Mouse (Mus musculus): Measurements from ENCODE around the gene Vmn1r7. TPM values are rescaled to one million over a fixed set of nuclear protein-coding genes. Genes with fewer than 3 reads are reported as not detected.
"Not testable (repeated sequence)": the region's sequence is repeated elsewhere in the genome, so short reads cannot be mapped to it uniquely, and the experiment has no call there.

Gene Vmn1r7
- polyA plus RNA-seq (2016; fragmentation: Nextera tagmentation; extraction: Ambion mirVana) = not detected in 2 replicates

GRCm38 (mm10) chr6:57025224-57025623, at the start of gene Vmn1r7:
Gene Vmn1r7, minus strand, starts transcription at chr6:57025324.
- not testable (repeated sequence) for H3K27me3 ChIP-seq (ENCODE audit: low read depth, poor library complexity, severe bottlenecking); DNase-seq (ENCODE audit: low spot score); H3K36me3 ChIP-seq; H3K27ac ChIP-seq (replicated peaks); H3K4me1 ChIP-seq; H3K4me3 ChIP-seq; H3K9me3 ChIP-seq (replicated peaks)
- 84% methylated on average over 2 of the region's 2 CpGs for WGBS

GRCm38 (mm10) chr6:57066487-57066886, 41.4 kb upstream of the Vmn1r7 start, which contains the start of gene Vmn1r9:
Gene Vmn1r9, plus strand, starts transcription at chr6:57066787.
- Histone ChIP-seq H3K4me3 (no peak within 1 kb of the TSS), H3K27me3 (ENCODE audit: low read depth, poor library complexity, severe bottlenecking) (no peaks in the 10 kb centered on the region), H3K4me1 (no peaks in the 10 kb centered on the region), H3K27ac (replicated peaks) (no peak within 1 kb of the TSS), H3K9me3 (replicated peaks) (no peaks in the 10 kb centered on the region), H3K36me3 (no peaks in the 10 kb centered on the region)
- WGBS = 87% methylated on average over 2 of the region's 2 CpGs
- no peak for DNase-seq (ENCODE audit: low spot score)

GRCm38 (mm10) chr6:57063730-57064129, 38.6 kb upstream of the Vmn1r7 start:
- H3K36me3 ChIP-seq = no peaks in the 10 kb centered on the region
- no peaks in the 10 kb centered on the region for H3K4me1 ChIP-seq
- no peak overlapping the region for H3K27ac ChIP-seq (replicated peaks)
- DNase-seq (ENCODE audit: low spot score) = no peak
- no peaks in the 10 kb centered on the region for H3K9me3 ChIP-seq (replicated peaks)
- no peaks in the 10 kb centered on the region for H3K27me3 ChIP-seq (ENCODE audit: low read depth, poor library complexity, severe bottlenecking)
- H3K4me3 ChIP-seq = no peak overlapping the region

GRCm38 (mm10) chr6:57034674-57035073, 9.6 kb upstream of the Vmn1r7 start:
- no peak for DNase-seq (ENCODE audit: low spot score)
- H3K27me3 ChIP-seq (ENCODE audit: low read depth, poor library complexity, severe bottlenecking) = no peaks in the 10 kb centered on the region
- no peak overlapping the region for H3K4me3 ChIP-seq
- H3K36me3 ChIP-seq = no peaks in the 10 kb centered on the region
- no peaks in the 10 kb centered on the region for H3K9me3 ChIP-seq (replicated peaks)
- H3K4me1 ChIP-seq = no peaks in the 10 kb centered on the region
- WGBS = 84% methylated on average over 2 of the region's 2 CpGs
- H3K27ac ChIP-seq (replicated peaks) = no peak overlapping the region

- no peaks in the 10 kb centered on the region for H3K27me3 ChIP-seq (ENCODE audit: low read depth, poor library complexity, severe bottlenecking)
- H3K9me3 ChIP-seq (replicated peaks) = no peaks in the 10 kb centered on the region
- H3K4me1 ChIP-seq = no peaks in the 10 kb centered on the region
- no peak for DNase-seq (ENCODE audit: low spot score)
- no peak within 1 kb of the TSS for H3K4me3 ChIP-seq
- no peak within 1 kb of the TSS for H3K27ac ChIP-seq (replicated peaks)
- H3K36me3 ChIP-seq = no peaks in the 10 kb centered on the region
These were observed 6.9 kb upstream of the Vmn1r7 start, which contains the start of gene Vmn1r8 for GRCm38 (mm10) chr6:57031984-57032383. Gene Vmn1r8, plus strand, starts transcription at chr6:57032284.

- whole genome bisulfite sequencing = 88% methylated on average over 2 of the region's 2 CpGs
- Histone ChIP-seq H3K9me3 (replicated peaks) (no peaks in the 10 kb centered on the region), H3K27ac (replicated peaks) (no peak within 1 kb of the TSS), H3K27me3 (ENCODE audit: low read depth, poor library complexity, severe bottlenecking) (no peaks in the 10 kb centered on the region), H3K4me3 (no peak within 1 kb of the TSS), H3K36me3 (no peaks in the 10 kb centered on the region), H3K4me1 (no peaks in the 10 kb centered on the region)
- no peak for DNase-seq (ENCODE audit: low spot score)
These were observed 28.2 kb downstream of the Vmn1r7 start, which contains the start of gene Vmn1r6 for GRCm38 (mm10) chr6:56996943-56997342. Gene Vmn1r6, plus strand, starts transcription at chr6:56997243.

Other genes starting within 250 kb of the Vmn1r7 start
- 36.6 and 37.2 TPM in 2 replicates for gene Kbtbd2, start 227.5 kb downstream of the Vmn1r7 start, polyA plus RNA-seq (2016; fragmentation: Nextera tagmentation; extraction: Ambion mirVana)
- 64.5 and 65.3 TPM in 2 replicates for gene Fkbp9, start 193.3 kb downstream of the Vmn1r7 start, polyA plus RNA-seq (2016; fragmentation: Nextera tagmentation; extraction: Ambion mirVana)
- 67.5 and 71.8 TPM in 2 replicates for gene Nt5c3, start 101.4 kb downstream of the Vmn1r7 start, polyA plus RNA-seq (2016; fragmentation: Nextera tagmentation; extraction: Ambion mirVana)
- 0.37 and 0.43 TPM in 2 replicates for gene Vmn1r4, start 101.3 kb downstream of the Vmn1r7 start, polyA plus RNA-seq (2016; fragmentation: Nextera tagmentation; extraction: Ambion mirVana)
- not detected in 2 replicates for gene Vmn1r5, start 55.1 kb downstream of the Vmn1r7 start, polyA plus RNA-seq (2016; fragmentation: Nextera tagmentation; extraction: Ambion mirVana)
- not detected in 2 replicates for gene Vmn1r6, start 28.1 kb downstream of the Vmn1r7 start, polyA plus RNA-seq (2016; fragmentation: Nextera tagmentation; extraction: Ambion mirVana)
- gene Vmn1r8, start 7.0 kb upstream of the Vmn1r7 start, polyA plus RNA-seq (2016; fragmentation: Nextera tagmentation; extraction: Ambion mirVana) = not detected in 2 replicates
- gene Vmn1r9, start 41.5 kb upstream of the Vmn1r7 start, polyA plus RNA-seq (2016; fragmentation: Nextera tagmentation; extraction: Ambion mirVana) = not detected in 2 replicates
- gene Vmn1r10, start 84.1 kb upstream of the Vmn1r7 start, polyA plus RNA-seq (2016; fragmentation: Nextera tagmentation; extraction: Ambion mirVana) = not detected in 2 replicates
- gene Vmn1r11, start 108.1 kb upstream of the Vmn1r7 start, polyA plus RNA-seq (2016; fragmentation: Nextera tagmentation; extraction: Ambion mirVana) = not detected in 2 replicates
- not detected in 2 replicates for gene Vmn1r12, start 131.6 kb upstream of the Vmn1r7 start, polyA plus RNA-seq (2016; fragmentation: Nextera tagmentation; extraction: Ambion mirVana)
- not detected in 2 replicates for gene Vmn1r13, start 178.0 kb upstream of the Vmn1r7 start, polyA plus RNA-seq (2016; fragmentation: Nextera tagmentation; extraction: Ambion mirVana)
- not detected in 2 replicates for gene Vmn1r14, start 206.4 kb upstream of the Vmn1r7 start, polyA plus RNA-seq (2016; fragmentation: Nextera tagmentation; extraction: Ambion mirVana)
- gene Vmn1r15, start 232.6 kb upstream of the Vmn1r7 start, polyA plus RNA-seq (2016; fragmentation: Nextera tagmentation; extraction: Ambion mirVana) = not detected in 2 replicates

Measured in midbrain, embryonic 10.5 days (tissue).